Mouse (Mus musculus) cerebellum, adult 2 months (tissue): ENCODE measurements around the gene Hoxc5.

ENCODE experiments used
- CTCF ChIP-seq: fragments of 200-500 bp; IDR thresholded peaks from 2 replicates; pipeline ENCODE4 v1.5.1; 2011; ENCODE audit warnings: low read depth, mild to moderate bottlenecking, control low read depth, low read length, moderate library complexity, borderline replicate concordance; ENCODE audit not compliant: insufficient read depth
- POLR2A ChIP-seq: fragments of 200-500 bp; IDR thresholded peaks from 2 replicates; pipeline ENCODE4 v1.6.1; 2011; ENCODE audit warnings: low read length, control low read depth, borderline replicate concordance; ENCODE audit not compliant: insufficient read depth

DNA sequence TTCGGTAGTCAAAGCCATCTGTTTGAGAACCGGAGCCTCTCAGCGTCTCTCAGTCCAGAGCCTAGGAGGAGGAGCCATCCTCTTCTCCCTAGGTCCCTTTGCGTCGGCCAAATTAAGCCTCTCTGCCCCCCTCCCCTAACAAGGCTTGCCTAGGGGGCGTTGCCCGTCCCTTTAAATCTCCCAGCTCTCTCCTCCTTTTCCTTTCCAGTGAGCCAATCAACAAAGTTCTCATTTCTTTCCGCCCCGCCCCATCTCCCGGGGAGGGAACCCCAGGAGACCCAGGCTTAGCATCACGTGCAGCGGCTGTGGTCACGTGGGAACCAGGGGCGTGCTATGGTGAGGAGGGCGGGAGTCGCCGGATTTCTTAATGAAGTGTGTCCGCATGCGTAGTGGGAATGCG lies 46.6 kb upstream of the Hoxc5 start:
- TF ChIP-seq CTCF = no peak
- no peak for TF ChIP-seq POLR2A
